Mouse (Mus musculus) embryonic facial prominence, embryonic 13.5 days (tissue): ENCODE data around the gene Slc22a23. TPM values are rescaled to one million over a fixed set of nuclear protein-coding genes. Genes with fewer than 3 reads are reported as not detected.

ENCODE experiments used
- ATAC-seq: fragments of 200-750 bp; cut with Nextera tagmentation; 2 replicates; pipeline ENCODE4 v1.8.0; 2017; ENCODE audit warnings: low read depth; ENCODE audit not compliant: insufficient number of reproducible peaks, insufficient read depth, low FRiP score, low TSS enrichment
- H3K27ac ChIP-seq: fragments of 300-500 bp; sonication (generic); 2 replicates; pipeline ENCODE4 v1.5.1; 2015; ENCODE audit warnings: moderate library complexity, mild to moderate bottlenecking, inconsistent platforms
- H3K27me3 ChIP-seq: fragments of 300-500 bp; sonication (generic); 2 replicates; pipeline ENCODE4 v1.6.1; 2015; ENCODE audit warnings: mild to moderate bottlenecking, inconsistent platforms
- H3K36me3 ChIP-seq: fragments of 300-500 bp; sonication (generic); 2 replicates; pipeline ENCODE4 v1.6.1; 2015; ENCODE audit warnings: mild to moderate bottlenecking, inconsistent platforms
- H3K4me1 ChIP-seq: fragments of 300-500 bp; sonication (generic); 2 replicates; pipeline ENCODE4 v1.6.1; 2015; ENCODE audit warnings: inconsistent platforms
- H3K4me2 ChIP-seq: fragments of 300-500 bp; sonication (generic); 2 replicates; pipeline ENCODE4 v1.6.1; 2015; ENCODE audit warnings: moderate library complexity, mild to moderate bottlenecking, inconsistent platforms
- H3K4me3 ChIP-seq: fragments of 300-500 bp; sonication (generic); 2 replicates; pipeline ENCODE4 v1.5.1; 2015; ENCODE audit warnings: mild to moderate bottlenecking, inconsistent platforms
- H3K9ac ChIP-seq: fragments of 300-500 bp; sonication (generic); 2 replicates; pipeline ENCODE4 v1.6.1; 2015; ENCODE audit warnings: mild to moderate bottlenecking, inconsistent platforms
- H3K9me3 ChIP-seq: fragments of 300-500 bp; sonication (generic); 2 replicates; pipeline ENCODE4 v1.6.1; 2016; ENCODE audit warnings: inconsistent platforms
- WGBS: fragments of 180-500 bp; shearing (Covaris S2); methylation state at CpG from one replicate; pipeline ENCODE4 v1.1.7; 2015; ENCODE audit warnings: mixed read lengths; 5-methylcytosine and 5-hydroxymethylcytosine counted together
- polyA plus RNA-seq: library from polyadenylated mRNA; unstranded; fragments of >200 nt; fragmentation: Nextera tagmentation; extraction: Ambion mirVana; gene quantifications from 2 replicates; pipeline ENCODE4 v1.2.1, GENCODE M21; 2015

Gene Slc22a23
- polyA plus RNA-seq, 1 experiment from 2014 or later: 3.3 TPM

- H3K9me3 ChIP-seq: no peaks in the 10 kb centered on the region
- H3K4me2 ChIP-seq: no peak overlapping the region
- H3K4me3 ChIP-seq: no peak overlapping the region
- no peak overlapping the region for H3K27ac ChIP-seq
- no peaks in the 10 kb centered on the region for H3K27me3 ChIP-seq
- no peaks in the 10 kb centered on the region for H3K36me3 ChIP-seq
- no peak overlapping the region for H3K9ac ChIP-seq
- peaks cover 10% of the 10 kb centered on the region; the same call in 1 of the 2 replicates for H3K4me1 ChIP-seq
- no peak for ATAC-seq
- 89% methylated on average over 3 of the region's 3 CpGs for WGBS
Observed at GRCm38 (mm10) chr13:34258765-34259164, 86.2 kb downstream of the Slc22a23 start.

GRCm38 (mm10) chr13:34257177-34257576 is 87.8 kb downstream of the Slc22a23 start:
- no peaks in the 10 kb centered on the region for H3K9me3 ChIP-seq
- H3K4me2 ChIP-seq: no peak overlapping the region
- ATAC-seq: no peak
- H3K9ac ChIP-seq: no peak overlapping the region
- no peaks in the 10 kb centered on the region for H3K27me3 ChIP-seq
- H3K36me3 ChIP-seq: no peaks in the 10 kb centered on the region
- no peak overlapping the region for H3K27ac ChIP-seq
- WGBS: 83% methylated on average over 7 of the region's 7 CpGs
- no peak overlapping the region for H3K4me3 ChIP-seq
- peaks cover 10% of the 10 kb centered on the region; the same call in 1 of the 2 replicates for H3K4me1 ChIP-seq

GRCm38 (mm10) chr13:34256676-34257075 is 88.3 kb downstream of the Slc22a23 start:
- H3K27me3 ChIP-seq: no peaks in the 10 kb centered on the region
- H3K27ac ChIP-seq: no peak overlapping the region
- no peak for ATAC-seq
- H3K9ac ChIP-seq: no peak overlapping the region
- H3K4me1 ChIP-seq: peaks cover 10% of the 10 kb centered on the region; the same call in 1 of the 2 replicates
- no peak overlapping the region for H3K4me3 ChIP-seq
- WGBS: 89% methylated on average over 2 of the region's 2 CpGs
- no peaks in the 10 kb centered on the region for H3K9me3 ChIP-seq
- no peak overlapping the region for H3K4me2 ChIP-seq
- no peaks in the 10 kb centered on the region for H3K36me3 ChIP-seq

GRCm38 (mm10) chr13:34255297-34255696 is 89.7 kb downstream of the Slc22a23 start:
- Histone ChIP-seq H3K4me3 (no peak overlapping the region), H3K36me3 (no peaks in the 10 kb centered on the region), H3K9ac (no peak overlapping the region), H3K27ac (no peak overlapping the region), H3K9me3 (no peaks in the 10 kb centered on the region), H3K4me2 (no peak overlapping the region), H3K4me1 (peaks cover 10% of the 10 kb centered on the region; the same call in 1 of the 2 replicates), H3K27me3 (no peaks in the 10 kb centered on the region)
- ATAC-seq: no peak
- WGBS: 71% methylated on average over 3 of the region's 3 CpGs

- Histone ChIP-seq H3K4me1 (peaks cover 10% of the 10 kb centered on the region; the same call in 1 of the 2 replicates), H3K4me3 (no peak overlapping the region), H3K9ac (0 out of 2 replicates have a peak overlapping the region, but pooled peaks have one; percentile 16), H3K9me3 (no peaks in the 10 kb centered on the region), H3K4me2 (no peak overlapping the region), H3K27me3 (no peaks in the 10 kb centered on the region), H3K27ac (no peak overlapping the region), H3K36me3 (no peaks in the 10 kb centered on the region)
- 39% methylated on average over 5 of the region's 5 CpGs for WGBS
- no peak for ATAC-seq
Observed at GRCm38 (mm10) chr13:34254691-34255090, 90.3 kb downstream of the Slc22a23 start.

GRCm38 (mm10) chr13:34253736-34254135 is 91.2 kb downstream of the Slc22a23 start:
- no peak overlapping the region for H3K9ac ChIP-seq
- no peaks in the 10 kb centered on the region for H3K36me3 ChIP-seq
- H3K9me3 ChIP-seq: no peaks in the 10 kb centered on the region
- no peaks in the 10 kb centered on the region for H3K27me3 ChIP-seq
- no peak overlapping the region for H3K4me2 ChIP-seq
- 84% methylated on average over 3 of the region's 3 CpGs for WGBS
- no peak overlapping the region for H3K27ac ChIP-seq
- H3K4me1 ChIP-seq: peaks cover 20% of the 10 kb centered on the region
- no peak for ATAC-seq
- no peak overlapping the region for H3K4me3 ChIP-seq

GRCm38 (mm10) chr13:34248941-34249920 is 95.8 kb downstream of the Slc22a23 start:
- 33% methylated on average over 15 of the region's 15 CpGs for WGBS
- ATAC-seq: peak; percentile 83; the same call in 1 of the 2 replicates
- Histone ChIP-seq H3K4me2 (no peak overlapping the region; the same call in 1 of the 2 replicates), H3K9me3 (no peaks in the 10 kb centered on the region), H3K4me3 (no peak overlapping the region), H3K36me3 (no peaks in the 10 kb centered on the region), H3K9ac (peak overlapping the region; percentile 11; the same call in 1 of the 2 replicates), H3K27ac (peak overlapping the region; percentile 81), H3K27me3 (no peaks in the 10 kb centered on the region), H3K4me1 (peaks cover 22% of the 10 kb centered on the region)

GRCm38 (mm10) chr13:34248107-34248506 is 96.9 kb downstream of the Slc22a23 start:
- H3K9ac ChIP-seq: no peak overlapping the region
- peaks cover 20% of the 10 kb centered on the region for H3K4me1 ChIP-seq
- H3K27ac ChIP-seq: no peak overlapping the region
- no peaks in the 10 kb centered on the region for H3K36me3 ChIP-seq
- whole genome bisulfite sequencing: 26% methylated on average over 6 of the region's 6 CpGs
- H3K4me3 ChIP-seq: no peak overlapping the region
- no peak for ATAC-seq
- no peaks in the 10 kb centered on the region for H3K9me3 ChIP-seq
- H3K4me2 ChIP-seq: no peak overlapping the region
- no peaks in the 10 kb centered on the region for H3K27me3 ChIP-seq

GRCm38 (mm10) chr13:34246821-34247220 is 98.2 kb downstream of the Slc22a23 start:
- 67% methylated on average over 3 of the region's 3 CpGs for WGBS
- Histone ChIP-seq H3K27me3 (no peaks in the 10 kb centered on the region), H3K4me2 (no peak overlapping the region), H3K4me1 (peaks cover 20% of the 10 kb centered on the region), H3K4me3 (no peak overlapping the region), H3K36me3 (no peaks in the 10 kb centered on the region), H3K9ac (no peak overlapping the region), H3K27ac (no peak overlapping the region), H3K9me3 (no peaks in the 10 kb centered on the region)
- no peak for ATAC-seq

- Histone ChIP-seq H3K4me1 (peaks cover 24% of the 10 kb centered on the region), H3K9me3 (no peaks in the 10 kb centered on the region)
- 71% methylated on average over 6 of the region's 6 CpGs for WGBS
Observed at GRCm38 (mm10) chr13:34245216-34245615, 99.8 kb downstream of the Slc22a23 start.

GRCm38 (mm10) chr13:34244186-34244585 is 100.8 kb downstream of the Slc22a23 start:
- H3K9me3 ChIP-seq: no peaks in the 10 kb centered on the region
- H3K27ac ChIP-seq: no peak overlapping the region
- no peaks in the 10 kb centered on the region for H3K27me3 ChIP-seq
- H3K4me1 ChIP-seq: peaks cover 28% of the 10 kb centered on the region
- WGBS: 37% methylated on average over 1 of the region's 1 CpGs
- H3K4me2 ChIP-seq: no peak overlapping the region
- H3K9ac ChIP-seq: no peak overlapping the region
- H3K4me3 ChIP-seq: no peak overlapping the region
- H3K36me3 ChIP-seq: no peaks in the 10 kb centered on the region
- no peak for ATAC-seq

More at GRCm38 (mm10) chr13:34245216-34245615, 99.8 kb downstream of the Slc22a23 start:
- Histone ChIP-seq H3K36me3 (no peaks in the 10 kb centered on the region), H3K4me3 (no peak overlapping the region), H3K27ac (no peak overlapping the region), H3K27me3 (no peaks in the 10 kb centered on the region), H3K9ac (no peak overlapping the region), H3K4me2 (no peak overlapping the region)
- no peak for ATAC-seq

GRCm38 (mm10) chr13:34242211-34242610 is 102.8 kb downstream of the Slc22a23 start:
- Histone ChIP-seq H3K27me3 (no peaks in the 10 kb centered on the region), H3K4me1 (peaks cover 27% of the 10 kb centered on the region), H3K9ac (no peak overlapping the region), H3K27ac (no peak overlapping the region), H3K4me3 (no peak overlapping the region), H3K36me3 (no peaks in the 10 kb centered on the region), H3K9me3 (no peaks in the 10 kb centered on the region), H3K4me2 (no peak overlapping the region)
- ATAC-seq: no peak
- WGBS: 76% methylated on average over 3 of the region's 3 CpGs
